Mouse (Mus musculus) intestine, postnatal 0 days (tissue): ENCODE data around the gene Hoxd11. TPM values are rescaled to one million over a fixed set of nuclear protein-coding genes. Genes with fewer than 3 reads are reported as not detected.

Experiments used
- ATAC-seq: fragments of 200-750 bp; cut with Nextera tagmentation; 2 replicates; pipeline ENCODE4 v1.8.0; 2017; ENCODE audit warnings: mild to moderate bottlenecking, moderate TSS enrichment, moderate library complexity
- H3K27ac ChIP-seq: fragments of 300-500 bp; sonication (generic); 2 replicates; pipeline ENCODE4 v1.5.1; 2014; ENCODE audit warnings: mild to moderate bottlenecking, low read depth, low read length, moderate library complexity
- H3K27me3 ChIP-seq: fragments of 300-500 bp; sonication (generic); replicated peaks from 2 replicates; pipeline ENCODE4 v1.6.1; 2014; ENCODE audit warnings: low read length, mixed read lengths; ENCODE audit not compliant: control insufficient read depth, insufficient read depth
- H3K36me3 ChIP-seq: fragments of 300-500 bp; sonication (generic); 2 replicates; pipeline ENCODE4 v1.6.1; 2014; ENCODE audit warnings: mild to moderate bottlenecking, moderate library complexity; ENCODE audit not compliant: control insufficient read depth, insufficient read depth
- H3K4me1 ChIP-seq: fragments of 300-500 bp; sonication (generic); replicated peaks from 2 replicates; pipeline ENCODE4 v1.6.1; 2014; ENCODE audit warnings: antibody characterized with exemption, low read length, mixed read lengths; ENCODE audit not compliant: control insufficient read depth, insufficient read depth
- H3K4me2 ChIP-seq: fragments of 300-500 bp; sonication (generic); replicated peaks from 2 replicates; pipeline ENCODE4 v1.6.1; 2014; ENCODE audit warnings: low read depth, mild to moderate bottlenecking, moderate library complexity
- H3K4me3 ChIP-seq: fragments of 300-500 bp; sonication (generic); 2 replicates; pipeline ENCODE4 v1.5.1; 2014; ENCODE audit warnings: low read depth, low read length
- H3K9ac ChIP-seq: fragments of 300-500 bp; sonication (generic); 2 replicates; pipeline ENCODE4 v1.6.1; 2014; ENCODE audit warnings: mild to moderate bottlenecking, low read depth, low read length
- H3K9me3 ChIP-seq: fragments of 300-500 bp; sonication (generic); 2 replicates; pipeline ENCODE4 v1.6.1; 2016; ENCODE audit warnings: mixed run types; ENCODE audit not compliant: control insufficient read depth
- CTCF ChIP-seq: sonication (generic); IDR thresholded peaks from 2 replicates; pipeline ENCODE4 v1.5.1; 2016; ENCODE audit warnings: low read depth, mild to moderate bottlenecking, control low read depth, antibody characterized with exemption, moderate library complexity
- WGBS: fragments of 180-500 bp; shearing (Covaris S2); extraction: QIAGEN DNeasy Blood & Tissue Kit; methylation state at CpG from one replicate; pipeline ENCODE4 v1.1.7; 2014; 5-methylcytosine and 5-hydroxymethylcytosine counted together
- polyA plus RNA-seq: library from polyadenylated mRNA; unstranded; fragments of >200 nt; fragmentation: Nextera tagmentation; extraction: Ambion mirVana; gene quantifications from 2 replicates; pipeline ENCODE4 v1.2.1, GENCODE M21; 2015

The Hoxd11 gene
- polyA plus RNA-seq, 1 experiment from 2014 or later = 0.64 TPM

DNA sequence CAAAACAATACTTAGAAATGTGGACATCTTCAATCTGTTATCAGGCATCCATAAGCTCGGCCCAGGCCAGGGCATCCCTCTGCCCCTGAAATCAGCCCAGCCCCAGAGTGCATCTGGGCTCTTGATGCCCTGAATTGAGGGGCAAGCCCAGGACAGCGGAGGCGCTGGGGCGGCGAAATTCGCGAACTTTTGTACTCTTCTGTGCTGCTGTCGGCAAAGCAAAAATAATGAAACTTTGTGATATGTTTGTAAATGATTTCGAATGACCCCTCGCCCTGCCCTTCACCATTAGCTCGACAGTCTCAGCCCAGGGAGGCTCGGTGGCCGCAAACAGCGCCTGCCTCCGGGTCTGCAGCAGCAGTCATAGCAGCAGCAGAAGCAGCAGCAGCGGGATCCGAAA lies 45.8 kb downstream of the Hoxd11 start:
- Histone ChIP-seq H3K36me3 (0 out of 2 replicates have a peak, but pooled peaks cover 6% of the 10 kb centered on the region), H3K27me3 (peaks cover 82% of the 10 kb centered on the region), H3K4me3 (no peak overlapping the region), H3K4me2 (no peak overlapping the region), H3K9me3 (no peaks in the 10 kb centered on the region), H3K9ac (no peak overlapping the region), H3K27ac (no peak overlapping the region), H3K4me1 (no peaks in the 10 kb centered on the region)
- 41% methylated on average over 17 of the region's 17 CpGs for WGBS
- no peak for ATAC-seq
- TF ChIP-seq CTCF = no peak

DNA sequence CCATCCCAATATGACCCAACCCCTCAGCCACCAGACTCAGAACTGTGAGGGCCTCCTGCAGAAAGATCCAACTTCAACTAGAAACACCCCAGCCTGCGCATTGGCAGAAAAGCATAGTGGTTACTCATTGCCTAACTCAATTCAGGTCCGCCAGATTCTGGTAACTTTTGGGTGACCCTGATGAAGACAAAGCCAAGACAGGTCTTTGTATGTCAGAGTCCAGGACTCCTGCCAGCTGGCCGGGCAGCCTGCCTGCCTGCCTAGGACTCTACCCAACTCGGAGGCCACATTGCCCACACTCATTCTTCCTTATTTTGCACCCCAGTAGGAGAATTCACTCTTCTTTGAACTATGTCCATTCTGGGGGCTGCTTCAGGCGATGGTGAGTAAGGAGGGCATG lies 47.2 kb downstream of the Hoxd11 start, which contains the start of gene Gm28230:
Gm28230 (plus strand) TSS at position 178 of the 400 bp plus-strand sequence.
- H3K27ac ChIP-seq = no peak within 1 kb of the TSS
- no peak within 1 kb of the TSS for H3K9ac ChIP-seq
- H3K4me3 ChIP-seq = peak within 1 kb of the TSS; percentile 21
- no peak for TF ChIP-seq CTCF
- no peak for ATAC-seq
- H3K27me3 ChIP-seq = peaks cover 86% of the 10 kb centered on the region
- H3K4me2 ChIP-seq = peak within 1 kb of the TSS; percentile 13; the same call in 1 of the 2 replicates
- no peaks in the 10 kb centered on the region for H3K9me3 ChIP-seq
- H3K4me1 ChIP-seq = no peaks in the 10 kb centered on the region
- WGBS = 61% methylated on average over 5 of the region's 5 CpGs
- 0 out of 2 replicates have a peak, but pooled peaks cover 6% of the 10 kb centered on the region for H3K36me3 ChIP-seq

DNA sequence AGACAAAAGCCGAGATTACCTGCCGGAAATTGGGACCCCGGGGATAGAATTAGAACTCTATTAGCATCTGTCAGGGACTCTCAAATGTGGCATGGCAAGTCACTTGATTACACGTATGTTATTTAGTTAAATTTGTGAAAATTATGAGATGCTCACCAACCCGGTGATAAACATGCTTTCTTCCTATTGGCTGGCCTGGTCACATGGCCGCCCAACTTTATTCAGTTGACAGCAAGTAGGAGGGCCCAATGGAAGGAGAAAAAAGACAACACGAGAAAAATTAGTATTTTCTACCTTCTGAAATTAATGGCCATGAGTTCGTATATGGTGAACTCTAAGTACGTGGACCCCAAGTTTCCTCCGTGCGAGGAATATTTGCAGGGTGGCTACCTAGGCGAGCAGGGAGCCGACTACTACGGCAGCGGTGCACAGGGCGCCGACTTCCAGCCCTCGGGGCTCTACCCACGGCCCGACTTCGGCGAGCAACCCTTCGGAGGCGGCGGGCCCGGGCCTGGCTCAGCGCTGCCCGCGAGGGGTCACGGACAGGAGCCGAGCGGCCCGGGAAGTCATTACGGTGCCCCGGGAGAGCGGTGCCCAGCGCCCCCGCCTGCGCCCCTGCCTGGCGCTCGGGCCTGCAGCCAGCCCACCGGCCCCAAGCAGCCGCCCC lies 47.7 kb downstream of the Hoxd11 start:
- Histone ChIP-seq H3K27me3 (peaks cover 87% of the 10 kb centered on the region), H3K27ac (no peak overlapping the region), H3K9me3 (no peaks in the 10 kb centered on the region), H3K36me3 (0 out of 2 replicates have a peak, but pooled peaks cover 6% of the 10 kb centered on the region), H3K4me3 (peak overlapping the region; percentile 21), H3K9ac (no peak overlapping the region), H3K4me2 (peak overlapping the region; percentile 13; the same call in 1 of the 2 replicates), H3K4me1 (no peaks in the 10 kb centered on the region)
- no peak for ATAC-seq
- 26% methylated on average over 42 of the region's 43 CpGs for WGBS
- no peak for TF ChIP-seq CTCF

DNA sequence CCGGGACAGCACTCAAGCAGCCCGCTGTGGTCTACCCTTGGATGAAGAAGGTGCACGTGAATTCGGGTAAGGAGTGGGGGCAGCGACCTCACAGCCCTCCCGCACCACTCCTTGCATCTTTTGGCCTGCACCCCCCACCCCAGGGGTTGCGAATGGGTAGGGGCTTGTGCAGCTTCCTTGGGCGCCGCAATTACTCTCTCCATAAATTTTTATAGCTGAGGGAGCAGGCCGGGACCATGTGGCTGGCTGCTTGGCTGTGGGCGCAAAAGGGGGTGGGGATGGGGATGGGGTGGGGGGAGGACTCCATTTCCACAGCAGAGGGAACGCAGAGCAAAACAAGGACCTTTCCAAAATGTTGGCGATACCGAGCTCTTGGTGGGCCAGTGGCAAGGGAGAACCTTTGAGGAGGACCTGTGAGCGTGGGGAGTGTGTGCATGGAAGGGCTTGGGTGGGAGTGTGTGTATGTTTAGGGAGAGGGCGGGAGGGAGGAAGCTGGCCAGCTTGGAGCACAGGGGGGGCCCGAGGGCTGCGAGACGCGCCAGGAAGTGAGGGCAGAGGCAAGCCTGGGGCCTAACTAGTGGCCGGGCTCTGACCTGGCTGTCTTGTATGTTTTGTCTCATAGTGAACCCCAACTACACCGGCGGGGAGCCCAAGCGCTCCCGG lies 48.4 kb downstream of the Hoxd11 start:
- 28% methylated on average over 25 of the region's 25 CpGs for WGBS

DNA sequence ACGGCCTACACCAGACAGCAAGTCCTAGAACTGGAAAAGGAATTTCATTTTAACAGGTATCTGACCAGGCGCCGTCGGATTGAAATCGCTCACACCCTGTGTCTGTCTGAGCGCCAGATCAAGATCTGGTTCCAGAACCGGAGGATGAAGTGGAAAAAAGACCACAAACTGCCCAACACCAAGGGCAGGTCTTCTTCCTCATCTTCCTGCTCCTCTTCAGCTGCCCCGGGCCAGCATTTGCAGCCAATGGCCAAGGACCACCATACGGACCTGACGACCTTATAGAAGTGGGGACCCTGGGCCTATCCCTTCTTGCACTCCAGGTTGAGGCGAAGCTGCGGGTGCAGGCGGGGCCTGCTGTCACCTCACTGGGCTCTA lies 48.9 kb downstream of the Hoxd11 start:
- Histone ChIP-seq H3K4me2 (no peak overlapping the region), H3K9ac (no peak overlapping the region), H3K36me3 (0 out of 2 replicates have a peak, but pooled peaks cover 6% of the 10 kb centered on the region), H3K27ac (peak overlapping the region; percentile 15; the same call in 1 of the 2 replicates), H3K9me3 (no peaks in the 10 kb centered on the region), H3K4me1 (no peaks in the 10 kb centered on the region), H3K27me3 (peaks cover 87% of the 10 kb centered on the region), H3K4me3 (no peak overlapping the region)
- no peak for TF ChIP-seq CTCF
- ATAC-seq = no peak
- 55% methylated on average over 13 of the region's 13 CpGs for WGBS

More for the DNA sequence above, 48.4 kb downstream of the Hoxd11 start:
- H3K27me3 ChIP-seq = peaks cover 89% of the 10 kb centered on the region
- no peaks in the 10 kb centered on the region for H3K4me1 ChIP-seq
- H3K4me2 ChIP-seq = peak overlapping the region; percentile 13; the same call in 1 of the 2 replicates
- H3K9ac ChIP-seq = no peak overlapping the region
- ATAC-seq = no peak
- no peak overlapping the region for H3K27ac ChIP-seq
- peak overlapping the region; percentile 21 for H3K4me3 ChIP-seq
- no peak for TF ChIP-seq CTCF
- 0 out of 2 replicates have a peak, but pooled peaks cover 6% of the 10 kb centered on the region for H3K36me3 ChIP-seq
- no peaks in the 10 kb centered on the region for H3K9me3 ChIP-seq

DNA sequence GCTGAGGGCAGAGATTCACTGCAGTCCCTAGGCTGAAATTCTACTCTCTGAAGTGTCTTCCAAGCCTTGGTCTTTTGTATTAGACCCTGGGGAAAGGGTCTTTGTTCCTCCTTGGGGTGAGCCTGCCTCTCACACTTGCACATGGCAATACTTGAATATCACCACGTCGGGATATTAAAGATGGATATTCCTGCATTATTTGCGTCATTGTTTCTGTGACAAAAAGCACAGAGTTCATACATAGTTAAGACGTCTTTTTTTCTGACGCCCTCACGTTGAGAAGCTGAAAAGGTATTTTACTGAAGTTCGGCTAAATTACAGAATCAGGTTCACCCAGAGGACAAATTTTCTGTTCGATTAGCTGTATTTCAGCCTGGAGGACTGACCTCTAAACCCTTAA lies 51.0 kb downstream of the Hoxd11 start:
- Histone ChIP-seq H3K4me2 (no peak overlapping the region), H3K36me3 (0 out of 2 replicates have a peak, but pooled peaks cover 6% of the 10 kb centered on the region), H3K9me3 (no peaks in the 10 kb centered on the region), H3K27me3 (peaks cover 88% of the 10 kb centered on the region), H3K9ac (no peak overlapping the region), H3K27ac (no peak overlapping the region), H3K4me1 (no peaks in the 10 kb centered on the region), H3K4me3 (no peak overlapping the region)
- TF ChIP-seq CTCF = no peak
- no peak for ATAC-seq
- whole genome bisulfite sequencing = 47% methylated on average over 8 of the region's 8 CpGs
